Mouse (Mus musculus) midbrain, embryonic 11.5 days (tissue): ENCODE results near the gene Anapc2. TPM values are rescaled to one million over a fixed set of nuclear protein-coding genes. Genes with fewer than 3 reads are reported as not detected.
"Not testable (repeated sequence)": the region's sequence is repeated elsewhere in the genome, so short reads cannot be mapped to it uniquely, and the experiment has no call there.

Source experiments
- ATAC-seq: fragments of 200-750 bp; cut with Nextera tagmentation; 2 replicates; pipeline ENCODE4 v1.8.0; 2017; ENCODE audit warnings: moderate TSS enrichment, moderate library complexity; ENCODE audit not compliant: low FRiP score
- DNase-seq: peaks from one replicate; pipeline ENCODE4 v3.0.0; 2015; ENCODE audit warnings: low spot score; ENCODE audit errors: missing footprints
- H3K27ac ChIP-seq: fragments of 300-500 bp; sonication (generic); 2 replicates; pipeline ENCODE4 v1.5.1; 2014; ENCODE audit warnings: low read depth, low read length
- H3K27me3 ChIP-seq: fragments of 300-500 bp; sonication (generic); 2 replicates; pipeline ENCODE4 v1.6.1; 2014; ENCODE audit warnings: mild to moderate bottlenecking, low read length, moderate library complexity, mixed read lengths; ENCODE audit not compliant: control insufficient read depth, insufficient read depth
- H3K36me3 ChIP-seq: fragments of 300-500 bp; sonication (generic); 2 replicates; pipeline ENCODE4 v1.6.1; 2014; ENCODE audit warnings: mild to moderate bottlenecking, low read length, moderate library complexity, mixed read lengths; ENCODE audit not compliant: control insufficient read depth, insufficient read depth
- H3K4me1 ChIP-seq: fragments of 300-500 bp; sonication (generic); 2 replicates; pipeline ENCODE4 v1.6.1; 2014; ENCODE audit warnings: low read length; ENCODE audit not compliant: control insufficient read depth, insufficient read depth
- H3K4me2 ChIP-seq: fragments of 300-500 bp; sonication (generic); 2 replicates; pipeline ENCODE4 v1.6.1; 2014; ENCODE audit warnings: mild to moderate bottlenecking, moderate library complexity
- H3K4me3 ChIP-seq: fragments of 300-500 bp; sonication (generic); 2 replicates; pipeline ENCODE4 v1.5.1; 2014; ENCODE audit warnings: low read depth, low read length
- H3K9ac ChIP-seq: fragments of 300-500 bp; sonication (generic); 2 replicates; pipeline ENCODE4 v1.6.1; 2014; ENCODE audit warnings: low read length
- H3K9me3 ChIP-seq: fragments of 300-500 bp; sonication (generic); 2 replicates; pipeline ENCODE4 v1.6.1; 2016; ENCODE audit warnings: low read length; ENCODE audit not compliant: control insufficient read depth
- WGBS: fragments of 180-500 bp; shearing (Covaris S2); extraction: QIAGEN DNeasy Blood & Tissue Kit; methylation state at CpG from one replicate; pipeline ENCODE4 v1.1.7; 2014; 5-methylcytosine and 5-hydroxymethylcytosine counted together
- polyA plus RNA-seq: library from polyadenylated mRNA; unstranded; fragments of >200 nt; fragmentation: Nextera tagmentation; extraction: Ambion mirVana; gene quantifications from 2 replicates; pipeline ENCODE4 v1.2.1, GENCODE M21; 2014

Anapc2 gene
- polyA plus RNA-seq, 1 experiment from 2014 or later, result 117 TPM

DNA sequence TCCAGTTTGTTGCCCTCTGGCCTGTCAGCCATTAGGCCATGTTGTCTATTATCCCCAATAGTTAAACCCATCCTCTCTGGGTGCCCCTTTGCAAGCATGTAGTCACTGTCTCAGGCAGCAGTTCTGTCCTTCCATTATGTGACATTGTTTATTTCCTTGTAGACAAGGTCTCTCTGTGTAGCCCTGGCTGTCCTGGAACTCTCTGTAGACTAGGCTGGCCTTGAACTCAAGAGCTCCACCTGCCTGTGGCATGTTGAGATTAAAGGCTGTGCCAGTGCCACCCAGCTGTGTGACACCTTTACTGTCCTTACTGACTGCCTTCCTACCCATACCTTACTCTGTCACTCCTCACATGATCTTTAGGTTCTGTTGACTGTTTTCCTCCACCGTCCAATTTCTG is 19.9 kb upstream of the Anapc2 start:
- H3K27me3 ChIP-seq, result no peaks in the 10 kb centered on the region
- no peaks in the 10 kb centered on the region for H3K9me3 ChIP-seq
- no peak overlapping the region for H3K4me2 ChIP-seq
- H3K4me3 ChIP-seq, result no peak overlapping the region
- no peak overlapping the region for H3K9ac ChIP-seq
- DNase-seq (no peak), ATAC-seq (no peak)
- no peaks in the 10 kb centered on the region; the same call in none of the 2 replicates for H3K36me3 ChIP-seq
- 100% methylated on average over 1 of the region's 1 CpGs for WGBS
- H3K27ac ChIP-seq, result no peak overlapping the region
- H3K4me1 ChIP-seq, result peaks cover 13% of the 10 kb centered on the region

DNA sequence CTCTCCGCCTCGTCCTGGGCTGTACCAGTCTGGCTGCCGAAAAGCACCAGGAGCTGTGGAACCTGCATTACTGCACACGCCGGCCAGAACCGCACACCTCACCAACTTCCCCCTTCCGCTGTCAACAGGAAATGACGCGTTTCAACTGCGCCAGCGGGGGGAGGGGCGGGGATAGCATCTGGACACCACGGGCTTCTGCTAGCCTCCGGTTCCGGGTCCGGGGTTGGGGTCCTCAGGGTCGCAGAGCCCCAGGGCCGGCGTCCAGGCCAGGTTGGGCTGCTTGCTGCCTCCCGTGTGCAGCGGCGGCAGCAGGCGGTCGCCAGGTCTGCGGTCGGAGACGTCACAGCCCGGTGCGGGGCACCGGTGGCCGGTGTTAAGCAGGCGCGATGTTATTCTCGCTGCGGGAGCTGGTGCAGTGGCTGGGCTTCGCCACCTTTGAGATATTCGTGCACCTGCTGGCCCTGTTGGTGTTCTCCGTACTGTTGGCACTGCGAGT is 16.9 kb upstream of the Anapc2 start, which contains the start of gene Tmem203:
Gene Tmem203, plus strand, starts transcription at position 156 of the 496 bp plus-strand sequence.
- no peaks in the 10 kb centered on the region for H3K27me3 ChIP-seq
- peak within 1 kb of the TSS; percentile 80 for H3K4me2 ChIP-seq
- peak; percentile 100 for DNase-seq
- peak within 1 kb of the TSS; percentile 85 for H3K4me3 ChIP-seq
- H3K4me1 ChIP-seq, result peaks cover 13% of the 10 kb centered on the region
- under 1% methylated on average over 39 of the region's 39 CpGs for WGBS
- peak; percentile 92 for ATAC-seq
- peak within 1 kb of the TSS; percentile 91 for H3K9ac ChIP-seq
- peak within 1 kb of the TSS; percentile 32; the same call in 1 of the 2 replicates for H3K27ac ChIP-seq
- no peaks in the 10 kb centered on the region for H3K9me3 ChIP-seq
- H3K36me3 ChIP-seq, result no peaks in the 10 kb centered on the region; the same call in 1 of the 2 replicates

DNA sequence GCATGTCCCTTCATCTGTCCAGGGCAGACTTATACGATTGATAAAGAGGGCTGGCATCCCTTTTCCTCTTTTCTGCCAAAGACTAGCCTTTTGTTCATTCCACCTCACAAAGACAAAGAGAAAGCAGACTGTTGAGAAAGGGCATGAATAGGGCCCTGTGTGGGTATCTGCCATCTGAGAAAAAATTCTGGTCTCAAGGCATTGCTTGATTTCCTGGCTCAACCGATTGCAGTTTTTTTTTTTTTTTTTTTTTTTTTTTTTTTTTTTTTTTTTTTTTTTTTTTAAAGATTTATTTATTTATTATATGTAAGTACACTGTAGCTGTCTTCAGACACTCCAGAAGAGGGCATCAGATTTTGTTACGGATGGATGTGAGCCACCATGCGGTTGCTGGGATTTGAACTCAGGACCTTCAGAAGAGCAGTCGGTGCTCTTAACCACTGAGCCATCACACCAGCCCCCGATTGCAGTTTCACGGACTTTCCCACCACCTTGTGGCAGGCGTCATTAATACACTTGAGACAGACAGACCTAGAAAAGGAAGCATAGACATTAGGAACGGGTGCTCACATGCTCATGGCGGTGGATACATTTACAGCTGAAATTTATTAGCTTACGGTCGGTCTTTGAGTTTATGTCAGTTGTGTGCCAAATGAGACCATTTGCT is 15.7 kb upstream of the Anapc2 start:
- not testable (repeated sequence) for ATAC-seq, H3K9me3 ChIP-seq, H3K36me3 ChIP-seq, H3K27me3 ChIP-seq, H3K27ac ChIP-seq, DNase-seq
- peak overlapping the region; percentile 91 for H3K9ac ChIP-seq
- WGBS, result 69% methylated on average over 10 of the region's 12 CpGs
- peak overlapping the region; percentile 80 for H3K4me2 ChIP-seq
- peaks cover 13% of the 10 kb centered on the region for H3K4me1 ChIP-seq
- H3K4me3 ChIP-seq, result peak overlapping the region; percentile 85

DNA sequence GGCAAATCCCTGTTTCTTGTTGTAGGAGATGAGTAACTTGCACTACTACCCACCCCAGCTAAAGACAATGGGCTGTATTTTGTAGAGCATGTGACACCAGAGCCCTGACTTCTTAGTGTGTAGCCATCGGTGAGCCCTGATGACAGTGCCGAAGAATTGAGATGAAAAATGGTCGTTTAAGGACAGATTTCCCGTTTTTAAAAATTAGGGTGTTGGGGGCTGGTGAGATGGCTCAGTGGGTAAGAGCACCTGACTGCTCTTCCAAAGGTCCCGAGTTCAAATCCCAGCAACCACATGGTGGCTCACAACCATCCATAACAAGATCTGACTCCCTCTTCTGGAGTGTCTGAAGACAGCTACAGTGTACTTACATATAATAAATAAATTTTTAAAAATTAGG is 15.0 kb upstream of the Anapc2 start:
- H3K4me3 ChIP-seq, H3K9me3 ChIP-seq, H3K4me2 ChIP-seq, H3K36me3 ChIP-seq, ATAC-seq, DNase-seq, H3K9ac ChIP-seq, H3K27me3 ChIP-seq, H3K27ac ChIP-seq: not testable (repeated sequence)
- peaks cover 13% of the 10 kb centered on the region for H3K4me1 ChIP-seq
- WGBS, result 93% methylated on average over 5 of the region's 5 CpGs

DNA sequence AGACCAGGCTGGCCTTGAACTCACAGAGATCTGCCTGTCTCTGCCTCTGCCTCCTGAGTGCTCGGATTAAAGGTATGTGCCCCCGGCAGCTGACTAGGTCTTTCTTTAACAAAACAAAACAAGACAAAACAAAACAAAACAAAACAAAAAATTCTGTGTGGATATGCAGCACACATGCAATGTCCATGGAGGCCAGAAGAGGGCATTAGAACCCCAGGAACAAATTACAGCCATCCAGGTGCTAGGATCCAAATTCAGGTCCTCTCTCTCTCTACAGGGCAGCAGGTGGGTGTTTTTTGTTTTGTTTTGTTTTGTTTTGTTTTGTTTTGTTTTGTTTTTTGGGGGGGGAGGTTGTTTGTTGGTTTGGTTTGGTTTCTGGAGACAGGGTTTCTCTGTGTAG is 13.4 kb upstream of the Anapc2 start:
- Histone ChIP-seq H3K27me3 (peaks cover 11% of the 10 kb centered on the region), H3K9ac (no peak overlapping the region), H3K9me3 (no peaks in the 10 kb centered on the region), H3K27ac (no peak overlapping the region), H3K36me3 (no peaks in the 10 kb centered on the region), H3K4me3 (no peak overlapping the region), H3K4me1 (peaks cover 20% of the 10 kb centered on the region), H3K4me2 (no peak overlapping the region)
- DNase-seq (no peak), ATAC-seq (no peak)
- 59% methylated on average over 2 of the region's 2 CpGs for WGBS

DNA sequence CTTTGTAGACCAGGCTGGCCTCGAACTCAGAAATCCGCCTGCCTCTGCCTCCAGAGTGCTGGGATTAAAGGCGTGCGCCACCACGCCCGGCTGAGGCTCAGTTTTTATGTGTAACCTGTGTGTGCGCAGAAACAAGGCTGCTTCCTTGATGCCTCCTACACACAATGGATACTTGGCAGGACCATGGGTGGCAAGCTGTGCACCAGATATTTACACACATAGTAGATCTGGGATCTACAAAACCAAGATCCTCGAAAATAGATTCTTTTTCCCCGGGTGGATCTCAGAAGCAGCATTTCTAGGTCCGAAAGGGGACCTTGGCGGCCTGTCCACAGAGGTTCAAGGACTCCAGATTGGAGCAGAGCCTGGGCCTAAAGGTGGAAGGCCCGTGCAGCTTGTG is 10.4 kb upstream of the Anapc2 start:
- Histone ChIP-seq H3K27me3 (peaks cover 19% of the 10 kb centered on the region), H3K4me2 (peak overlapping the region; percentile 100), H3K9me3 (no peaks in the 10 kb centered on the region), H3K36me3 (no peaks in the 10 kb centered on the region), H3K4me3 (peak overlapping the region; percentile 65), H3K9ac (peak overlapping the region; percentile 54; the same call in 1 of the 2 replicates), H3K27ac (no peak overlapping the region), H3K4me1 (peaks cover 12% of the 10 kb centered on the region)
- DNase-seq (no peak), ATAC-seq (no peak)
- 46% methylated on average over 12 of the region's 12 CpGs for WGBS

DNA sequence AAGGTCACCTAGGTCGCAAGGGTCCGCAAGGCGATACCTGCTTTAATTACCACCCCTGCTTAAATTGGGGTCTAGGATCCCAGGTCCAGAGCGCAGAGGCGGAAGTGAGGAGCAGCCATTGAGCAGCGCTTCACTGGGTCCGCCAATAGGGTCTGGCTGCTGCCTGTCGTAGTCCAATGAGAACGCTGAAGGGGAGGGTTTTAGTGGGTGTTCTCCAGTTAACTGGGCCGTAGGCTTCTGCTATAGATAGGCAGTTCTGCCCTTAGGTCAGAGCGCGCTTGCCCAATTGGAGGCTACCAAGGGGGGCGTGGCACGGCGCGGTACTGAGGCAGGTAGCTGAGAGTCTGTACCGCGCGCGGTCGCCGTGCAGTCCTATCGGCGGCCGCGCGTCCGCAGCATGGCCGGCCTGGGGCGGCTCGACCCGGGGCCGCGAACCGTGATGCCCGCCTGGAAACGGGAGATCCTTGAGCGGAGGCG is 9.9 kb upstream of the Anapc2 start, which contains the start of gene Tprn:
Gene Tprn, plus strand, starts transcription at position 328 of the 477 bp plus-strand sequence.
- H3K9me3 ChIP-seq, result no peaks in the 10 kb centered on the region
- peak; percentile 99 for ATAC-seq
- WGBS, result under 1% methylated on average over 39 of the region's 39 CpGs
- peaks cover 12% of the 10 kb centered on the region for H3K4me1 ChIP-seq
- peak within 1 kb of the TSS; percentile 54 for H3K9ac ChIP-seq
- H3K4me3 ChIP-seq, result peak within 1 kb of the TSS; percentile 65
- H3K27me3 ChIP-seq, result peaks cover 19% of the 10 kb centered on the region
- H3K36me3 ChIP-seq, result no peaks in the 10 kb centered on the region
- peak; percentile 97 for DNase-seq
- no peak within 1 kb of the TSS for H3K27ac ChIP-seq
- peak within 1 kb of the TSS; percentile 100 for H3K4me2 ChIP-seq

DNA sequence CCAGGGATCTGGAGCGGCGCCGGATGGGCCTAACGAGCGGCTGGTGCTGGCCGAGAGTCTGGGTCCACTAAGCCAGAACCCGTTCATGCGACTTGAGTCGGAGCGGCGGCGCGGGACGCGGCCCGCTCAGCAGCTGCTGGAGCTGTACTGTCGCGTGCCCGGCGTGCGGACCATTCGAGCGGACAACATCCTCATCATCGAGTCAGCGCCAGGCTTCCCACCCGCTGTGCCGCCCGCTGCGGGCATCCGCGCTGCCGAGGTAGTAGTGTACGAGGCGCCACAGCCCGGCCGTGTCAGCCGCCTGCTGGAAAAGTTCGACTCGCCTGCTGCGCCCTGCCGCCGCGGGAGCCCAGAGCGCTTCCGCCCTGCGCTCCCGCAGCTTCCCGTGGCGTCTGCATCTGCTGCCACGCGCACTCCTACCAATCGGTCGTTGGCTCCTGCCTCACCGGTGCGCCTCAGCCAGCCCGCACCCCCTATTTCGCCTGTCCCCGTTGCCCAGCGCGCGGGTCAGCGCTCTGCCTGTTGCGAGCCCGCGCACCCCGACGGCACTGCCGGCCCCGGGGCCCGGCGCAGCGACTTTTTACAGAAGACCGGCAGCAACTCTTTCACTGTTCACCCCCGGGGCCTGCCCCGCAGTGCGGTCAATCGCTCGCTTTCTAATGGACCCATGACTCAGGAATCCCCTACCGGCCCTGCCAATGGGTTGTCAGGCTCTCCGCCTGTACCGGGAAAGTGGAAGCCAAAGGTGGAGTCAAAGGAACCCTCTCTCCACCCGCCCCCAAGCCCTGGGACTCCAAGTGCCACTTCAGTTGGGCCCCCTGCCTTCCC is 9.3 kb upstream of the Anapc2 start:
- H3K4me1 ChIP-seq, result peaks cover 12% of the 10 kb centered on the region
- H3K27me3 ChIP-seq, result peaks cover 19% of the 10 kb centered on the region
- ATAC-seq, result no peak; the same call in none of the 2 replicates
- H3K4me3 ChIP-seq, result peak overlapping the region; percentile 65
- peak overlapping the region; percentile 100 for H3K4me2 ChIP-seq
- no peak for DNase-seq
- no peak overlapping the region for H3K27ac ChIP-seq
- H3K9ac ChIP-seq, result peak overlapping the region; percentile 50
- H3K36me3 ChIP-seq, result no peaks in the 10 kb centered on the region
- under 1% methylated on average over 82 of the region's 82 CpGs for WGBS
- no peaks in the 10 kb centered on the region for H3K9me3 ChIP-seq
